ENCODE assay signal across 23 mouse cellular contexts in the genomic region with DNA sequence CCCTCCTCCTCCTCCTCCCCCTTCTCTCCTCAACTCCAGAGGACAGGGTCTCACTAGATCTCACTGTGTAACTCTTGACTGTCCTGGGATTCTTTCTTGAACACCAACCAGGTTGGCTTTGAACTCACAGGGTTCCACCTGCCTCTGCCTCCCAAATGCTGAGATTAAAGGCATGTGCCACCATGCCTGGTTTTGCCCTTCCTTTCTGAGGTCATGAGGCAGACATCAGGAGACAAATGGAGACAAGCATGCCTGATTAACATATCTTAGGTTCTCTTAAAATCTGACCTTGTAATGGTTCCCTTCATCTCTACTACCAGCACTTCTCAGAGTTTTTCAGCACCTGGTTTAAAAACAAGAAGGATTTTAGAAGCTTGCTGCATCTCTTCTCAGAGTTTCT.
A peak's percentile ranks its signal among the peaks of the same experiment; 100 is the strongest.
DNase-seq lines count a peak whose midpoint lies in the region; ATAC-seq and TF ChIP-seq lines count a peak whose summit lies in the region.
"Had no signal": no experiment of that assay in that cellular context is flagged by ENCODE, and none has a peak within 500 bp of the region (broad histone marks: within the 10 kb centered on the region; RNA-seq: fewer than 3 reads in every experiment).

No protein-coding gene starts in this region.

- TF ChIP-seq EP300 in stomach, postnatal 0 days (optimal IDR thresholded peaks at IDR 0.05), result no peak

- no peak for ATAC-seq in lung, embryonic 15.5 days (ENCODE audit: borderline replicate concordance, extremely low read depth, low FRiP score, low TSS enrichment)
- no peak for ATAC-seq in stomach, postnatal 0 days (ENCODE audit: low FRiP score, low TSS enrichment)
- ATAC-seq: activated CD4-positive, CD25-positive, alpha-beta regulatory T cell, adult 4 months; CD4-positive, CD25-positive, alpha-beta regulatory T cell, adult 4 months; forebrain, embryonic 15.5 days; hindbrain, postnatal 0 days; liver, embryonic 12.5 days; Patski had no signal

- peak; percentile 79 for DNase-seq in heart, adult 11 months
- no peak for DNase-seq in heart, adult 9 months (ENCODE audit: low spot score in 2 of 2)
- no peak for DNase-seq in lung, postnatal 25 days (ENCODE audit: low spot score)
- no peak for DNase-seq in limb, embryonic 10.5 days (ENCODE audit: low spot score)
- no peak for DNase-seq in stomach, postnatal 0 days (ENCODE audit: low spot score)
- DNase-seq in left cerebral cortex, postnatal 4 days, result no peak
- DNase-seq in layer of hippocampus, adult 8-10 months (ENCODE audit: low spot score in 2 of 2), result no peak
- DNase-seq: cerebellum, adult 18-20 months; cerebellum, postnatal 25 days; kidney, adult 8-10 months; lung, adult 2 months; right cerebral cortex, postnatal 14 days; thymus, postnatal 25 days had no signal

- no peaks in the 10 kb centered on the region for H3K27me3 ChIP-seq in lung, embryonic 15.5 days
- H3K27me3 ChIP-seq in limb, embryonic 10.5 days (ENCODE audit: low read depth, poor library complexity, severe bottlenecking), result no peaks in the 10 kb centered on the region
- no peaks in the 10 kb centered on the region for H3K27me3 ChIP-seq in stomach, postnatal 0 days (ENCODE audit: control insufficient read depth, insufficient read depth, low read length)
- H3K27me3 ChIP-seq: forebrain, embryonic 15.5 days; heart, embryonic 13.5 days; liver, embryonic 12.5 days; midbrain, embryonic 12.5 days; Patski had no signal

- peak overlapping the region; percentile 80 for H3K27ac ChIP-seq in lung, embryonic 15.5 days
- H3K27ac ChIP-seq in limb, embryonic 10.5 days, result peak overlapping the region; percentile 75
- peak overlapping the region; percentile 35; the same call in 1 of the 2 replicates for H3K27ac ChIP-seq in stomach, postnatal 0 days (replicated peaks)
- H3K27ac ChIP-seq: forebrain, embryonic 15.5 days; heart, embryonic 13.5 days; hindbrain, postnatal 0 days; liver, embryonic 12.5 days; midbrain, embryonic 12.5 days had no signal

- H3K4me2 ChIP-seq in lung, embryonic 15.5 days, result no peak overlapping the region
- no peak overlapping the region for H3K4me2 ChIP-seq in stomach, postnatal 0 days (replicated peaks; ENCODE audit: low read depth)
- H3K4me2 ChIP-seq: forebrain, embryonic 15.5 days; heart, embryonic 13.5 days; liver, embryonic 12.5 days; midbrain, embryonic 12.5 days had no signal

- peaks cover 21% of the 10 kb centered on the region for H3K4me1 ChIP-seq in lung, embryonic 15.5 days
- peaks cover 12% of the 10 kb centered on the region for H3K4me1 ChIP-seq in limb, embryonic 10.5 days
- no peaks in the 10 kb centered on the region for H3K4me1 ChIP-seq in stomach, postnatal 0 days (replicated peaks; ENCODE audit: control insufficient read depth, insufficient read depth)
- H3K4me1 ChIP-seq: forebrain, embryonic 15.5 days; midbrain, embryonic 12.5 days had no signal

- intact Hi-C loops in left cerebral cortex, postnatal 4 days (cut with DNase I), result loop anchor here (10.0 kb wide), 1 partner anchor 318 kb away; no protein-coding TSS in a partner anchor

- no peaks in the 10 kb centered on the region for H3K9me3 ChIP-seq in lung, embryonic 15.5 days
- no peaks in the 10 kb centered on the region for H3K9me3 ChIP-seq in limb, embryonic 10.5 days (replicated peaks)
- no peaks in the 10 kb centered on the region for H3K9me3 ChIP-seq in stomach, postnatal 0 days (ENCODE audit: control insufficient read depth, low read length)
- H3K9me3 ChIP-seq: forebrain, embryonic 15.5 days; G1E; heart, embryonic 13.5 days; liver, embryonic 12.5 days; midbrain, embryonic 12.5 days had no signal

- TF ChIP-seq CTCF in stomach, postnatal 0 days (IDR thresholded peaks at IDR 0.05; ENCODE audit: low read depth), result no peak

- no peak overlapping the region for H3K9ac ChIP-seq in lung, embryonic 15.5 days
- H3K9ac ChIP-seq in stomach, postnatal 0 days (ENCODE audit: low read length), result no peak overlapping the region
- H3K9ac ChIP-seq: forebrain, embryonic 15.5 days; heart, embryonic 13.5 days; liver, embryonic 12.5 days; midbrain, embryonic 12.5 days had no signal

- no peak overlapping the region for H3K4me3 ChIP-seq in lung, embryonic 15.5 days
- H3K4me3 ChIP-seq in limb, embryonic 10.5 days, result no peak overlapping the region
- no peak overlapping the region for H3K4me3 ChIP-seq in stomach, postnatal 0 days (ENCODE audit: low read depth, low read length)
- H3K4me3 ChIP-seq: forebrain, embryonic 15.5 days; heart, embryonic 13.5 days; liver, embryonic 12.5 days; midbrain, embryonic 12.5 days had no signal

- H3K36me3 ChIP-seq in lung, embryonic 15.5 days, result no peaks in the 10 kb centered on the region
- no peaks in the 10 kb centered on the region for H3K36me3 ChIP-seq in limb, embryonic 10.5 days
- no peaks in the 10 kb centered on the region for H3K36me3 ChIP-seq in stomach, postnatal 0 days (ENCODE audit: control insufficient read depth, insufficient read depth, low read length)
- H3K36me3 ChIP-seq: forebrain, embryonic 15.5 days; G1E; heart, embryonic 13.5 days; liver, embryonic 12.5 days; midbrain, embryonic 12.5 days had no signal
